Mouse (Mus musculus) forebrain, embryonic 15.5 days (tissue): ENCODE data around the gene Tango6. TPM values are rescaled to one million over a fixed set of nuclear protein-coding genes. Genes with fewer than 3 reads are reported as not detected.

Source experiments
- ATAC-seq: fragments of 200-750 bp; cut with Nextera tagmentation; replicated peaks from 2 replicates; pipeline ENCODE4 v1.8.0; 2017; ENCODE audit warnings: mild to moderate bottlenecking, moderate TSS enrichment, moderate library complexity
- H3K27ac ChIP-seq: fragments of 300-500 bp; sonication (generic); replicated peaks from 2 replicates; pipeline ENCODE4 v1.5.1; 2015; ENCODE audit warnings: mild to moderate bottlenecking, inconsistent platforms
- H3K27me3 ChIP-seq: fragments of 300-500 bp; sonication (generic); 2 replicates; pipeline ENCODE4 v1.6.1; 2015; ENCODE audit warnings: inconsistent platforms
- H3K36me3 ChIP-seq: fragments of 300-500 bp; sonication (generic); 2 replicates; pipeline ENCODE4 v1.6.1; 2015; ENCODE audit warnings: mild to moderate bottlenecking, inconsistent platforms
- H3K4me1 ChIP-seq: fragments of 300-500 bp; sonication (generic); 2 replicates; pipeline ENCODE4 v1.6.1; 2015; ENCODE audit warnings: inconsistent platforms
- H3K4me2 ChIP-seq: fragments of 300-500 bp; sonication (generic); replicated peaks from 2 replicates; pipeline ENCODE4 v1.6.1; 2015; ENCODE audit warnings: mild to moderate bottlenecking, inconsistent platforms
- H3K4me3 ChIP-seq: fragments of 300-500 bp; sonication (generic); 2 replicates; pipeline ENCODE4 v1.5.1; 2015; ENCODE audit warnings: mild to moderate bottlenecking, inconsistent platforms
- H3K9ac ChIP-seq: fragments of 300-500 bp; sonication (generic); replicated peaks from 2 replicates; pipeline ENCODE4 v1.6.1; 2015; ENCODE audit warnings: mild to moderate bottlenecking, inconsistent platforms
- H3K9me3 ChIP-seq: fragments of 300-500 bp; sonication (generic); 2 replicates; pipeline ENCODE4 v1.6.1; 2016; ENCODE audit warnings: inconsistent platforms
- WGBS: fragments of 180-500 bp; shearing (Covaris S2); methylation state at CpG from one replicate; pipeline ENCODE4 v1.1.7; 2015; ENCODE audit warnings: mixed read lengths; 5-methylcytosine and 5-hydroxymethylcytosine counted together
- polyA plus RNA-seq: library from polyadenylated mRNA; unstranded; fragments of >200 nt; fragmentation: Nextera tagmentation; extraction: Ambion mirVana; gene quantifications from 2 replicates; pipeline ENCODE4 v1.2.1, GENCODE M21; 2015

The Tango6 gene
- polyA plus RNA-seq, 1 experiment from 2014 or later, result 4.9 TPM

DNA sequence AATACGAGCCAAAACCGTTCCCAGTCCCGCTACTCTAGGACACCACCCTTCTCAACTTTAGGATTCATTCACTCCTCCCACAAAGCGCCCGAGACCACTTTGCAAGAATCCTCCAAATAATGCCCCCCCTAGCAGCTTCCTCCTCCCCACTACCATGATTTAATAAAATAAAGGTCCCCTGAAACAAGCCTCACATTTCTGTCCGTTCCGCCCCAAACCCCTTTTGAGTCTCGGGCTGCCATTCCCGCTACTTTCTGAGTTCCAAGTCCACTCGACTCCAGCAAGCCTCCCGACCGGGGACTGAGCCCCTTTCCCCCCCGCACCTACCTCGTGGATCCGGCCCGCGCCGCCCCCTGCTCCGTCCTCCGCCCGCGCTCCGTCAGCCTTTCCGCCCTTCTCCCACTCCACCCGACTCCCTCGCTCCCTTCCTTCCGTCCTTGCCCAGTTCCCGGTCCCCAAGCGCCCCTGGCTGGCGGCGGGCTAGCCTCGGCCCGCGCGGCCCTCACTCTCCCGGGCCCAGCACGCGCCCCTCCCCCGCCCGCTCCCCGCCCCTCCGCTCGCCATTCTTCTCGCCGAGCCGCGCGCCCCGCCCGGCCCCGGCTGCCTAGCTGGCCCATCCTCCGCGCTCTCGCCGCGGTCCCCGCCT lies 210.1 kb downstream of the Tango6 start:
- Histone ChIP-seq H3K9ac (peak overlapping the region; percentile 97), H3K27me3 (no peaks in the 10 kb centered on the region), H3K27ac (peak overlapping the region; percentile 94), H3K4me2 (peak overlapping the region; percentile 84), H3K36me3 (peaks cover 20% of the 10 kb centered on the region), H3K4me3 (peak overlapping the region; percentile 99), H3K9me3 (no peaks in the 10 kb centered on the region), H3K4me1 (peaks cover 31% of the 10 kb centered on the region)
- 2% methylated on average over 55 of the region's 57 CpGs for WGBS
- peak; percentile 88 for ATAC-seq

DNA sequence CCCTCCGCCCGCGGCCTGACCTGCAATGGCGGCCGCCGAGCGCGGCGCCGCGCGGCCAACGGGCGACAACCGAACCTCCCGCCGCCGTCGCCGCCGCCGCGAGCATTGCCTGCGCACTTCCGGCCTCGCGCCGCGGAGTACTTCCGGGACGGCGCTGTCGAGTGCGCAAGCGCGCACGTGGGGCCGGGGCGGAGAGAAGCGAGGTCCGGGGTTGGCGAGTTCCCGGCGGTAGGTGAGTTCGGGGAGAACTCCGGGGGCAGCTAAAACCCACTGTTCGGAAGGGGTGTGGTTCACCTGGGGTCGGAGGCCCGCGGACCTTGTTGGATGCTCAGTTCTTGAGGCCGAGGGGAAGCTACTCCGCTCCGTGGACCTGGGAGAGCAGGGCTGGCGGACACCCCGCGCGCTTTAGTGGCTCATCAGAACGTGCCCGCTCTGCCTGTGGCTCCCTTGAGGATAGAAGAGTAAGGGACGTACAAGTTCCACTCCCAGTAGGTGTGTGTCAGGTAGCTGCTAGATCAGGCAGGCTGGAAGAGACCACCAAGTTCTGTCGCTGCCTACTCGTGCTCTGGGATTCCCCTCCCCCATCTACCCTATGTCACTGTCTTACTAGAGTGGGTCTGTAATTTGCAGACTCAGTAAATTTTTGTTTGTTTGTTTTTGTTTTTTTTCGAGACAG lies 210.8 kb downstream of the Tango6 start, which contains the start of gene Utp4:
Utp4 (plus strand) TSS at position 156 of the 676 bp plus-strand sequence.
- peak within 1 kb of the TSS; percentile 94 for H3K27ac ChIP-seq
- H3K4me2 ChIP-seq, result peak within 1 kb of the TSS; percentile 84
- peak; percentile 97 for ATAC-seq
- peak within 1 kb of the TSS; percentile 97 for H3K9ac ChIP-seq
- peak within 1 kb of the TSS; percentile 99 for H3K4me3 ChIP-seq
- H3K4me1 ChIP-seq, result peaks cover 30% of the 10 kb centered on the region
- under 1% methylated on average over 62 of the region's 63 CpGs for whole genome bisulfite sequencing
- no peaks in the 10 kb centered on the region for H3K27me3 ChIP-seq
- H3K36me3 ChIP-seq, result peaks cover 27% of the 10 kb centered on the region
- no peaks in the 10 kb centered on the region for H3K9me3 ChIP-seq

DNA sequence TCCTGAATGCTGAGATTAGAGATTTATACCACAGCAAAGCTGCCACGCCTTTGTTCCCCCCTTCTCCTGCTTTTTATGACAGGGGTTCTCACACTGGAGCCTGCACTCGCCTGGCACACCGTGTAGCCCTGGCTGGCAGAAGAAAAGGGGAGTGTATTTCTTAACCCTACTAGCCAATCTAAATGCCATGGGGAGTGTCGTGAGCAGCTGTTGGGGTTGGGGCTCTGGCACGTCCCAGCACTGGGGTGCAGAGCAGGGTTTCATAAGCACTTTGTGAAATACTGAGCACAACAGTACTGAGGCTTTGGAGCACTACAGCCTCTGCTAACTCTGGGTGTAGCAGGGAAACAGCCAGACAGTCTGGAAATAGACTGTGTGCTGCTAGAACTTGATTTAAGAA lies 216.6 kb downstream of the Tango6 start:
- H3K27ac ChIP-seq, result no peak overlapping the region
- H3K4me3 ChIP-seq, result no peak overlapping the region
- H3K27me3 ChIP-seq, result no peaks in the 10 kb centered on the region
- H3K4me1 ChIP-seq, result peaks cover 7% of the 10 kb centered on the region
- WGBS, result 91% methylated on average over 5 of the region's 5 CpGs
- no peaks in the 10 kb centered on the region for H3K9me3 ChIP-seq
- ATAC-seq, result no peak
- peaks cover 65% of the 10 kb centered on the region for H3K36me3 ChIP-seq
- no peak overlapping the region for H3K4me2 ChIP-seq
- H3K9ac ChIP-seq, result no peak overlapping the region

Other genes starting within 250 kb of the Tango6 start
- gene 6030452D12Rik, start 182.5 kb upstream of the Tango6 start, polyA plus RNA-seq, result not detected in 2 replicates
- 0.83 and 1.3 TPM in 2 replicates for gene Cdh3, start 172.2 kb upstream of the Tango6 start, polyA plus RNA-seq
- 5.2 and 7.9 TPM in 2 replicates for gene Gm10073, start 109.6 kb upstream of the Tango6 start, polyA plus RNA-seq
- 1.2 and 1.8 TPM in 2 replicates for gene Cdh1, start 79.7 kb upstream of the Tango6 start, polyA plus RNA-seq
- gene Has3, start 187.2 kb downstream of the Tango6 start, polyA plus RNA-seq, result 0.89 and 0.95 TPM in 2 replicates
- gene Utp4, start 210.6 kb downstream of the Tango6 start, polyA plus RNA-seq, result 49.1 and 49.4 TPM in 2 replicates